Mouse (Mus musculus) limb, embryonic 14.5 days (tissue): ENCODE results near the gene Mxra8. TPM values are rescaled to one million over a fixed set of nuclear protein-coding genes. Genes with fewer than 3 reads are reported as not detected.

Source experiments
- ATAC-seq: fragments of 200-750 bp; cut with Nextera tagmentation; 2 replicates; pipeline ENCODE4 v1.8.0; 2017; ENCODE audit warnings: low read depth, moderate number of reproducible peaks, moderate TSS enrichment; ENCODE audit not compliant: low FRiP score
- DNase-seq: peaks from one replicate; pipeline ENCODE4 v3.0.0-alpha.2; 2015; ENCODE audit warnings: low spot score
- H3K27ac ChIP-seq: fragments of 300-500 bp; sonication (generic); replicated peaks from 2 replicates; pipeline ENCODE4 v1.5.1; 2014; ENCODE audit warnings: low read depth, mild to moderate bottlenecking, low read length, moderate library complexity, mixed read lengths
- H3K27me3 ChIP-seq: fragments of 300-500 bp; sonication (generic); 2 replicates; pipeline ENCODE4 v1.6.1; 2014; ENCODE audit warnings: low read length, mixed read lengths; ENCODE audit not compliant: control insufficient read depth, insufficient read depth
- H3K36me3 ChIP-seq: fragments of 300-500 bp; sonication (generic); 2 replicates; pipeline ENCODE4 v1.6.1; 2014; ENCODE audit warnings: mild to moderate bottlenecking, low read length, moderate library complexity, mixed read lengths; ENCODE audit not compliant: control insufficient read depth, insufficient read depth
- H3K4me1 ChIP-seq: fragments of 300-500 bp; sonication (generic); 2 replicates; pipeline ENCODE4 v1.6.1; 2014; ENCODE audit warnings: antibody characterized with exemption, low read length, mixed read lengths; ENCODE audit not compliant: control insufficient read depth, insufficient read depth
- H3K4me2 ChIP-seq: fragments of 300-500 bp; sonication (generic); replicated peaks from 2 replicates; pipeline ENCODE4 v1.6.1; 2014; ENCODE audit warnings: low read depth, mild to moderate bottlenecking, low read length, moderate library complexity; ENCODE audit not compliant: severe bottlenecking
- H3K4me3 ChIP-seq: fragments of 300-500 bp; sonication (generic); replicated peaks from 2 replicates; pipeline ENCODE4 v1.5.1; 2014; ENCODE audit warnings: low read length
- H3K9ac ChIP-seq: fragments of 300-500 bp; sonication (generic); 2 replicates; pipeline ENCODE4 v1.6.1; 2014; ENCODE audit warnings: mild to moderate bottlenecking, low read depth, low read length, moderate library complexity; ENCODE audit not compliant: severe bottlenecking
- H3K9me3 ChIP-seq: fragments of 300-500 bp; sonication (generic); 2 replicates; pipeline ENCODE4 v1.6.1; 2016; ENCODE audit warnings: low read length; ENCODE audit not compliant: control insufficient read depth
- POLR2A ChIP-seq: fragments of 200-500 bp; IDR thresholded peaks from 2 replicates; pipeline ENCODE4 v1.8.0; 2012; ENCODE audit warnings: inconsistent platforms, mild to moderate bottlenecking, moderate library complexity, borderline replicate concordance; ENCODE audit not compliant: insufficient read depth, insufficient read length; ENCODE audit errors: extremely low read depth
- WGBS: fragments of 180-500 bp; shearing (Covaris S2); extraction: QIAGEN DNeasy Blood & Tissue Kit; methylation state at CpG from one replicate; pipeline ENCODE4 v1.1.7; 2014; 5-methylcytosine and 5-hydroxymethylcytosine counted together
- microRNA-seq: library from miRNA; unstranded; fragments of <30 nt; microRNA quantifications from one replicate; pipeline ENCODE4, GENCODE M21; 2016
- polyA plus RNA-seq, 2 experiments: library from polyadenylated mRNA; depleted of rRNA in 1 of 2; stranded (reverse) in 1 of 2; unstranded in 1 of 2; fragments of >200 nt; fragmentation: Nextera tagmentation in 1 of 2; extraction: Ambion mirVana in 1 of 2; gene quantifications; 2 replicates each; pipeline versions ENCODE4 v1.2.1 to v1.2.3; 2012 to 2014

Mxra8 gene
- polyA plus RNA-seq, 2 experiments: 109 to 218 TPM

DNA sequence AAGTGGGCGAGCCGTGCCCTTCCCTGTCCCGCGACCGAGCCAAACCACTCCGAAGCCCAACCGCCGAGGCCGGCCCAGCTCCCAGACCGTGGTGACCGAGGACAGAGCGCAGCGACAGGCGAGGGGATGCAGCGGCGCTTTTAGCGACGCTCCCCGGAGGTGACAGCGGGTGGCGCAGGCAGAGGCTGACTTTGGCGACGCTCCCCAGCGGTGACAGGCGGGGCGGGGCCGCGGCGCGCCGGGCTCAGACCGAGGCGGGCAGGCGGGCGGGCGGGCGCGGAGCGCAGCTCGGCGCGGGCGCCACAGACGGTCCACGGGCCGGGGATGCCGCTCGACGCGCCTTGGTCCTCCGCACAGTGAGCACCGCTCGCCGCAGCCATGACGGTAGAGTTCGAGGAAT is 52.5 kb downstream of the Mxra8 start:
- WGBS: under 1% methylated on average over 29 of the region's 56 CpGs
- peak overlapping the region; percentile 75 for H3K9ac ChIP-seq
- peak; percentile 79 for DNase-seq
- TF ChIP-seq POLR2A: no peak
- H3K4me3 ChIP-seq: peak overlapping the region; percentile 88
- H3K27me3 ChIP-seq: no peaks in the 10 kb centered on the region
- peak; percentile 90 for ATAC-seq
- peak overlapping the region; percentile 96 for H3K4me2 ChIP-seq
- peaks cover 25% of the 10 kb centered on the region for H3K4me1 ChIP-seq
- H3K36me3 ChIP-seq: peaks cover 32% of the 10 kb centered on the region
- no peaks in the 10 kb centered on the region for H3K9me3 ChIP-seq
- H3K27ac ChIP-seq: peak overlapping the region; percentile 89

DNA sequence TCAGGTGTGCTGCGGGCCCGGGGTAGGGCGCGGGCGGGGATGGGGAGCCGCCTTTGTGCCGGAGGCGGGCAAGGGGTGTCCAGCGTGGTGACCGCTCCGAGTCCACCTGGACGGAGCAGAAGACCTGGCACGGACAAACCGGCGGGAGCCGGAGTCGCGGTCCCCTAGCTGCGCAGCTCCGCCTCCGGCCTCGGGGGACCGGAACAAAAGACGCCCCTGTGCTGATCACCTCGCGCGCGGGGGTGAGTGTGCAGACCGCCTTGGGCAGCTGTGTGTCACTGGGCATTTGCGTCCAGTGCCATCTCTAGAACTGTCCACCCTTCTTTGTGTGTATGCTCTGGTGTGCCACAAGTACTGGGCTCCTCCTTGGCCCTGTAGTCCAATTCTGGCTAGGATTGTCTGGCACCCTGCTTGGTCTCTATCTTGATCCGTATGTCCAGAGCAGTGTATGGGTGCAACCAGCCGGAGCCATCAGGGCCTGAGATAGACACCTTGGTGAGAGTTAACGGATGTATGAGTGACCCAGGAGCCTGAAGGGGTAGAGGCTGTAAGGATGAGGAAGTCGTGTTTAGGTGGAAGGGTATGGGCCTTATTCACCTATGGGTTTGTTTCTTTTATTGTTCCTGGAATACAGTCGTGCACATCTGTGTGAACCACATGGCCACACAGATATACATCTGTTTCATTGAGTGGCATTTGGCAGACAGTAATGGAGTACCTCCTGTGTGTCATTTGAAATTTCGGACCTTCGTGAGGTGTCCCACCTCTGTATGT is 53.1 kb downstream of the Mxra8 start:
- 6% methylated on average over 33 of the region's 37 CpGs for WGBS

DNA sequence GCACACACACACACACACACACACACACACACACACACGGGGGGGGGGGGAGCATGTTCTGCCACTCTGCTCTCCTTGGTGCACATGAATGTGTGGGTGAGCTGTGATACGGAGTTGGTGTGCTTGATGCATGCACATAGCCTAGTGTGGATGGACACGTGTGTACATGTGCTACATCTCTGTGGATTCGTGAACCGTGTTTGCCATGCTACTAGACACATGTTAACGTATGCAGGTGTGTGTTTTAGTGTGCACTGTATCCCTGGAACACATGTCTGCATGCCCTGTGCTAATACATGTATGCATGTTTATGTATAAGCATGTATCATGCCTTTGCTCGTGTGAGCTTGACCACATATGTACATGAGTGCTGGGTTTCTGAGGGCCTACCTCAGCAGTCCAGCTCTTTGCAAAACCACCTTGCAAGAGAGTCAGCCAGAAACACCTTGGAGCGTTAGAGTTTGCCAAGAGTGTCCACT is 53.8 kb downstream of the Mxra8 start:
- Histone ChIP-seq H3K9ac (no peak overlapping the region), H3K36me3 (peaks cover 22% of the 10 kb centered on the region)

More for the DNA sequence above, 53.1 kb downstream of the Mxra8 start:
- Histone ChIP-seq H3K4me1 (peaks cover 25% of the 10 kb centered on the region), H3K9ac (peak overlapping the region; percentile 75), H3K4me3 (peak overlapping the region; percentile 88), H3K36me3 (peaks cover 27% of the 10 kb centered on the region), H3K4me2 (peak overlapping the region; percentile 96), H3K27me3 (no peaks in the 10 kb centered on the region), H3K27ac (peak overlapping the region; percentile 89; the same call in 1 of the 2 replicates), H3K9me3 (no peaks in the 10 kb centered on the region)
- no peak for DNase-seq
- no peak for TF ChIP-seq POLR2A
- ATAC-seq: no peak

More for the DNA sequence above, 53.8 kb downstream of the Mxra8 start:
- H3K4me1 ChIP-seq: peaks cover 25% of the 10 kb centered on the region
- H3K4me3 ChIP-seq: peak overlapping the region; percentile 88
- 69% methylated on average over 8 of the region's 8 CpGs for WGBS
- H3K27ac ChIP-seq: no peak overlapping the region
- no peak for ATAC-seq
- DNase-seq: no peak
- no peak for TF ChIP-seq POLR2A
- peak overlapping the region; percentile 96 for H3K4me2 ChIP-seq
- H3K9me3 ChIP-seq: no peaks in the 10 kb centered on the region
- H3K27me3 ChIP-seq: no peaks in the 10 kb centered on the region

Small RNA genes within 50 kb of the gene (microRNA-seq; reads per million reads assigned to microRNA genes)
- not detected for gene Gm27743

Other genes with a start within 250 kb of the Mxra8 start
- 10.9 and 13.8 TPM in 2 replicates for gene Slc35e2, start 238.3 kb upstream of the Mxra8 start, polyA plus RNA-seq (2012; rRNA removed)
- 8.5 and 10.8 TPM in 2 replicates for gene Slc35e2, start 238.3 kb upstream of the Mxra8 start, polyA plus RNA-seq (2014; fragmentation: Nextera tagmentation; extraction: Ambion mirVana)
- 45.3 and 65.6 TPM in 2 replicates for gene Cdk11b, start 214.8 kb upstream of the Mxra8 start, polyA plus RNA-seq (2012; rRNA removed)
- 53.9 and 60.1 TPM in 2 replicates for gene Cdk11b, start 214.8 kb upstream of the Mxra8 start, polyA plus RNA-seq (2014; fragmentation: Nextera tagmentation; extraction: Ambion mirVana)
- not detected in 2 replicates for gene Gm10563, start 194.3 kb upstream of the Mxra8 start, polyA plus RNA-seq (2012; rRNA removed)
- gene Gm10563, start 194.3 kb upstream of the Mxra8 start, polyA plus RNA-seq (2014; fragmentation: Nextera tagmentation; extraction: Ambion mirVana): not detected in 2 replicates
- 34.7 and 42.7 TPM in 2 replicates for gene Mmp23, start 186.3 kb upstream of the Mxra8 start, polyA plus RNA-seq (2012; rRNA removed)
- gene Mmp23, start 186.3 kb upstream of the Mxra8 start, polyA plus RNA-seq (2014; fragmentation: Nextera tagmentation; extraction: Ambion mirVana): 17.3 and 19.8 TPM in 2 replicates
- gene Mib2, start 170.5 kb upstream of the Mxra8 start, polyA plus RNA-seq (2012; rRNA removed): 77.4 and 97.5 TPM in 2 replicates
- gene Mib2, start 170.5 kb upstream of the Mxra8 start, polyA plus RNA-seq (2014; fragmentation: Nextera tagmentation; extraction: Ambion mirVana): 29.5 and 32.1 TPM in 2 replicates
- 31.0 and 46.5 TPM in 2 replicates for gene Fndc10, start 145.3 kb upstream of the Mxra8 start, polyA plus RNA-seq (2012; rRNA removed)
- gene Fndc10, start 145.3 kb upstream of the Mxra8 start, polyA plus RNA-seq (2014; fragmentation: Nextera tagmentation; extraction: Ambion mirVana): 8.1 and 9.4 TPM in 2 replicates
- 105 and 115 TPM in 2 replicates for gene Ssu72, start 134.9 kb upstream of the Mxra8 start, polyA plus RNA-seq (2012; rRNA removed)
- gene Ssu72, start 134.9 kb upstream of the Mxra8 start, polyA plus RNA-seq (2014; fragmentation: Nextera tagmentation; extraction: Ambion mirVana): 131 and 135 TPM in 2 replicates
- 3.7 and 4.0 TPM in 2 replicates for gene Tmem240, start 104.9 kb upstream of the Mxra8 start, polyA plus RNA-seq (2012; rRNA removed)
- 0.88 and 1.1 TPM in 2 replicates for gene Tmem240, start 104.9 kb upstream of the Mxra8 start, polyA plus RNA-seq (2014; fragmentation: Nextera tagmentation; extraction: Ambion mirVana)
- 117 and 135 TPM in 2 replicates for gene Atad3a, start 78.6 kb upstream of the Mxra8 start, polyA plus RNA-seq (2012; rRNA removed)
- 84.8 and 85.2 TPM in 2 replicates for gene Atad3a, start 78.6 kb upstream of the Mxra8 start, polyA plus RNA-seq (2014; fragmentation: Nextera tagmentation; extraction: Ambion mirVana)
- 12.4 and 14.9 TPM in 2 replicates for gene Vwa1, start 65.0 kb upstream of the Mxra8 start, polyA plus RNA-seq (2012; rRNA removed)
- gene Vwa1, start 65.0 kb upstream of the Mxra8 start, polyA plus RNA-seq (2014; fragmentation: Nextera tagmentation; extraction: Ambion mirVana): 11.9 and 13.9 TPM in 2 replicates
- gene Tmem88b, start 53.8 kb upstream of the Mxra8 start, polyA plus RNA-seq (2012; rRNA removed): 2.0 and 2.6 TPM in 2 replicates
- gene Tmem88b, start 53.8 kb upstream of the Mxra8 start, polyA plus RNA-seq (2014; fragmentation: Nextera tagmentation; extraction: Ambion mirVana): 0.48 and 0.67 TPM in 2 replicates
- gene Ankrd65, start 49.2 kb upstream of the Mxra8 start, polyA plus RNA-seq (2012; rRNA removed): 0.23 TPM in 1 of 2 replicates, not detected in the other
- gene Ankrd65, start 49.2 kb upstream of the Mxra8 start, polyA plus RNA-seq (2014; fragmentation: Nextera tagmentation; extraction: Ambion mirVana): not detected in 2 replicates
- 72.2 and 97.5 TPM in 2 replicates for gene Mrpl20, start 36.8 kb upstream of the Mxra8 start, polyA plus RNA-seq (2012; rRNA removed)
- gene Mrpl20, start 36.8 kb upstream of the Mxra8 start, polyA plus RNA-seq (2014; fragmentation: Nextera tagmentation; extraction: Ambion mirVana): 199 and 215 TPM in 2 replicates
- 273 and 304 TPM in 2 replicates for gene Ccnl2, start 27.2 kb upstream of the Mxra8 start, polyA plus RNA-seq (2012; rRNA removed)
- 190 and 199 TPM in 2 replicates for gene Ccnl2, start 27.2 kb upstream of the Mxra8 start, polyA plus RNA-seq (2014; fragmentation: Nextera tagmentation; extraction: Ambion mirVana)
- 112 and 114 TPM in 2 replicates for gene Aurkaip1, start 8.4 kb upstream of the Mxra8 start, polyA plus RNA-seq (2012; rRNA removed)
- 126 and 129 TPM in 2 replicates for gene Aurkaip1, start 8.4 kb upstream of the Mxra8 start, polyA plus RNA-seq (2014; fragmentation: Nextera tagmentation; extraction: Ambion mirVana)
- gene Dvl1, start 7.7 kb downstream of the Mxra8 start, polyA plus RNA-seq (2012; rRNA removed): 92.9 and 131 TPM in 2 replicates
- 17.4 and 18.8 TPM in 2 replicates for gene Dvl1, start 7.7 kb downstream of the Mxra8 start, polyA plus RNA-seq (2014; fragmentation: Nextera tagmentation; extraction: Ambion mirVana)
- 0.31 and 0.51 TPM in 2 replicates for gene Tas1r3, start 23.7 kb downstream of the Mxra8 start, polyA plus RNA-seq (2012; rRNA removed)
- 0.32 and 0.37 TPM in 2 replicates for gene Tas1r3, start 23.7 kb downstream of the Mxra8 start, polyA plus RNA-seq (2014; fragmentation: Nextera tagmentation; extraction: Ambion mirVana)
- gene Cptp, start 29.8 kb downstream of the Mxra8 start, polyA plus RNA-seq (2012; rRNA removed): 15.0 and 20.5 TPM in 2 replicates
- 16.3 and 19.2 TPM in 2 replicates for gene Cptp, start 29.8 kb downstream of the Mxra8 start, polyA plus RNA-seq (2014; fragmentation: Nextera tagmentation; extraction: Ambion mirVana)
- 57.4 and 60.7 TPM in 2 replicates for gene Ints11, start 29.9 kb downstream of the Mxra8 start, polyA plus RNA-seq (2012; rRNA removed)
- gene Ints11, start 29.9 kb downstream of the Mxra8 start, polyA plus RNA-seq (2014; fragmentation: Nextera tagmentation; extraction: Ambion mirVana): 63.7 and 75.4 TPM in 2 replicates
- gene Pusl1, start 52.1 kb downstream of the Mxra8 start, polyA plus RNA-seq (2012; rRNA removed): 95.7 and 125 TPM in 2 replicates
- gene Pusl1, start 52.1 kb downstream of the Mxra8 start, polyA plus RNA-seq (2014; fragmentation: Nextera tagmentation; extraction: Ambion mirVana): 54.9 and 57.2 TPM in 2 replicates
- 33.8 and 41.6 TPM in 2 replicates for gene Acap3, start 52.1 kb downstream of the Mxra8 start, polyA plus RNA-seq (2012; rRNA removed)
- 19.8 and 22.6 TPM in 2 replicates for gene Acap3, start 52.1 kb downstream of the Mxra8 start, polyA plus RNA-seq (2014; fragmentation: Nextera tagmentation; extraction: Ambion mirVana)
- 106 and 117 TPM in 2 replicates for gene Ube2j2, start 104.2 kb downstream of the Mxra8 start, polyA plus RNA-seq (2012; rRNA removed)
- gene Ube2j2, start 104.2 kb downstream of the Mxra8 start, polyA plus RNA-seq (2014; fragmentation: Nextera tagmentation; extraction: Ambion mirVana): 122 and 126 TPM in 2 replicates
- gene C1qtnf12, start 122.6 kb downstream of the Mxra8 start, polyA plus RNA-seq (2012; rRNA removed): 37.0 and 44.3 TPM in 2 replicates
- 52.3 and 56.6 TPM in 2 replicates for gene C1qtnf12, start 122.6 kb downstream of the Mxra8 start, polyA plus RNA-seq (2014; fragmentation: Nextera tagmentation; extraction: Ambion mirVana)
- 11.3 and 15.2 TPM in 2 replicates for gene B3galt6, start 153.0 kb downstream of the Mxra8 start, polyA plus RNA-seq (2012; rRNA removed)
- gene B3galt6, start 153.0 kb downstream of the Mxra8 start, polyA plus RNA-seq (2014; fragmentation: Nextera tagmentation; extraction: Ambion mirVana): 17.0 and 18.8 TPM in 2 replicates
- gene Sdf4, start 153.2 kb downstream of the Mxra8 start, polyA plus RNA-seq (2012; rRNA removed): 52.4 and 74.5 TPM in 2 replicates
- 171 TPM in 2 replicates for gene Sdf4, start 153.2 kb downstream of the Mxra8 start, polyA plus RNA-seq (2014; fragmentation: Nextera tagmentation; extraction: Ambion mirVana)
- 4.8 and 5.8 TPM in 2 replicates for gene Tnfrsf4, start 174.2 kb downstream of the Mxra8 start, polyA plus RNA-seq (2012; rRNA removed)
- 0.58 and 0.65 TPM in 2 replicates for gene Tnfrsf4, start 174.2 kb downstream of the Mxra8 start, polyA plus RNA-seq (2014; fragmentation: Nextera tagmentation; extraction: Ambion mirVana)
- 1.9 TPM in 2 replicates for gene Tnfrsf18, start 186.5 kb downstream of the Mxra8 start, polyA plus RNA-seq (2012; rRNA removed)
- gene Tnfrsf18, start 186.5 kb downstream of the Mxra8 start, polyA plus RNA-seq (2014; fragmentation: Nextera tagmentation; extraction: Ambion mirVana): 3.7 and 4.7 TPM in 2 replicates
- gene Ttll10, start 219.7 kb downstream of the Mxra8 start, polyA plus RNA-seq (2012; rRNA removed): 4.0 and 4.2 TPM in 2 replicates
- 2.4 and 2.6 TPM in 2 replicates for gene Ttll10, start 219.7 kb downstream of the Mxra8 start, polyA plus RNA-seq (2014; fragmentation: Nextera tagmentation; extraction: Ambion mirVana)